Mouse (Mus musculus): ENCODE results near the gene Hist1h4h.

Hist1h4h gene

GRCm38 (mm10) chr13:23515281-23515680 lies 15.6 kb upstream of the Hist1h4h start:
- DNase-seq, result no peak

GRCm38 (mm10) chr13:23515826-23516620 lies 14.8 kb upstream of the Hist1h4h start:
- DNase-seq, result no peak

GRCm38 (mm10) chr13:23516822-23517602 lies 13.8 kb upstream of the Hist1h4h start:
- DNase-seq, result peak; percentile 82 to 87

- DNase-seq, result peak; percentile 92 to 94
Measured at GRCm38 (mm10) chr13:23517603-23518294, 13.1 kb upstream of the Hist1h4h start.

GRCm38 (mm10) chr13:23518295-23518603 lies 12.6 kb upstream of the Hist1h4h start:
- no peak for DNase-seq

GRCm38 (mm10) chr13:23518885-23519284 lies 12.0 kb upstream of the Hist1h4h start:
- peak; percentile 76 to 82 for DNase-seq

- peak; percentile 77 to 84 for DNase-seq
Measured at GRCm38 (mm10) chr13:23519416-23519815, 11.4 kb upstream of the Hist1h4h start.

- DNase-seq, result peak; percentile 83 to 88
Measured at GRCm38 (mm10) chr13:23521703-23522102, 9.1 kb upstream of the Hist1h4h start.

- DNase-seq, result no peak
Measured at GRCm38 (mm10) chr13:23523976-23524375, 6.9 kb upstream of the Hist1h4h start.

GRCm38 (mm10) chr13:23524654-23525053 lies 6.2 kb upstream of the Hist1h4h start:
- peak; percentile 83 to 84 for DNase-seq

- DNase-seq, result peak; percentile 48 to 56
Measured at GRCm38 (mm10) chr13:23525901-23526300, 4.9 kb upstream of the Hist1h4h start.

GRCm38 (mm10) chr13:23526312-23526711 lies 4.5 kb upstream of the Hist1h4h start:
- peak; percentile 92 to 93 for DNase-seq

GRCm38 (mm10) chr13:23529005-23529404 lies 1.8 kb upstream of the Hist1h4h start:
- DNase-seq, result no peak

- DNase-seq, result no peak
Measured at GRCm38 (mm10) chr13:23529480-23530165, 1.2 kb upstream of the Hist1h4h start.

GRCm38 (mm10) chr13:23530181-23530900 lies 509 bp upstream of the Hist1h4h start:
- DNase-seq, result peak; percentile 62 to 77

- no peak for DNase-seq
Measured at GRCm38 (mm10) chr13:23532262-23533075, 1.6 kb downstream of the Hist1h4h start.

- peak; percentile 73 to 83 for DNase-seq
Measured at GRCm38 (mm10) chr13:23533560-23534367, 2.9 kb downstream of the Hist1h4h start, which contains the start of gene Hist1h2af. Gene Hist1h2af, plus strand, starts transcription at chr13:23533906.

GRCm38 (mm10) chr13:23534368-23535131 lies 3.7 kb downstream of the Hist1h4h start:
- peak in 1 of 2 experiments; percentile 38 for DNase-seq
